Mouse (Mus musculus): ENCODE data around the gene Cnnm4. TPM values are rescaled to one million over a fixed set of nuclear protein-coding genes. Genes with fewer than 3 reads are reported as not detected.

Gene Cnnm4
- polyA plus RNA-seq, 1 experiment, result 8.5 TPM

GRCm38 (mm10) chr1:36526903-36527302, 55.5 kb downstream of the Cnnm4 start:
- Histone ChIP-seq H3K4me1 (ENCODE audit: control insufficient read depth, insufficient read depth, low read length) (0 out of 2 replicates have a peak, but pooled peaks cover 4% of the 10 kb centered on the region), H3K4me3 (ENCODE audit: insufficient read depth, low read length) (no peak overlapping the region), H3K27ac (ENCODE audit: insufficient read depth, low read depth, low read length) (no peak overlapping the region)
- TF ChIP-seq POLR2A (IDR thresholded peaks at IDR 0.05; ENCODE audit: borderline replicate concordance, low read depth, low read length), result no peak
- no peak for TF ChIP-seq CTCF (IDR thresholded peaks at IDR 0.05; ENCODE audit: low read depth, low read length)

- Histone ChIP-seq H3K4me1 (ENCODE audit: control insufficient read depth, insufficient read depth, low read length) (0 out of 2 replicates have a peak, but pooled peaks cover 4% of the 10 kb centered on the region), H3K4me3 (ENCODE audit: insufficient read depth, low read length) (no peak overlapping the region), H3K27ac (ENCODE audit: insufficient read depth, low read depth, low read length) (no peak overlapping the region)
- TF ChIP-seq POLR2A (IDR thresholded peaks at IDR 0.05; ENCODE audit: borderline replicate concordance, low read depth, low read length), result no peak
- no peak for TF ChIP-seq CTCF (IDR thresholded peaks at IDR 0.05; ENCODE audit: low read depth, low read length)
Measured at GRCm38 (mm10) chr1:36528351-36528750, 56.9 kb downstream of the Cnnm4 start.

- H3K4me1 ChIP-seq (ENCODE audit: control insufficient read depth, insufficient read depth, low read length), result 0 out of 2 replicates have a peak, but pooled peaks cover 4% of the 10 kb centered on the region
- TF ChIP-seq POLR2A (IDR thresholded peaks at IDR 0.05; ENCODE audit: borderline replicate concordance, low read depth, low read length), result no peak
- no peak overlapping the region for H3K27ac ChIP-seq (ENCODE audit: insufficient read depth, low read depth, low read length)
- no peak overlapping the region for H3K4me3 ChIP-seq (ENCODE audit: insufficient read depth, low read length)
Measured at GRCm38 (mm10) chr1:36529274-36529673, 57.9 kb downstream of the Cnnm4 start.

- TF ChIP-seq CTCF (IDR thresholded peaks at IDR 0.05; ENCODE audit: low read depth, low read length), result no peak
- no peak for TF ChIP-seq POLR2A (IDR thresholded peaks at IDR 0.05; ENCODE audit: borderline replicate concordance, low read depth, low read length)
- Histone ChIP-seq H3K4me3 (ENCODE audit: insufficient read depth, low read length) (no peak overlapping the region), H3K4me1 (ENCODE audit: control insufficient read depth, insufficient read depth, low read length) (0 out of 2 replicates have a peak, but pooled peaks cover 4% of the 10 kb centered on the region), H3K27ac (ENCODE audit: insufficient read depth, low read depth, low read length) (no peak overlapping the region)
Measured at GRCm38 (mm10) chr1:36529875-36530274, 58.5 kb downstream of the Cnnm4 start.

GRCm38 (mm10) chr1:36530485-36530884, 59.1 kb downstream of the Cnnm4 start:
- no peak for TF ChIP-seq CTCF (IDR thresholded peaks at IDR 0.05; ENCODE audit: low read depth, low read length)
- no peak for TF ChIP-seq POLR2A (IDR thresholded peaks at IDR 0.05; ENCODE audit: borderline replicate concordance, low read depth, low read length)
- H3K4me1 ChIP-seq (ENCODE audit: control insufficient read depth, insufficient read depth, low read length), result 0 out of 2 replicates have a peak, but pooled peaks cover 4% of the 10 kb centered on the region
- H3K4me3 ChIP-seq (ENCODE audit: insufficient read depth, low read length), result no peak overlapping the region
- no peak overlapping the region for H3K27ac ChIP-seq (ENCODE audit: insufficient read depth, low read depth, low read length)

GRCm38 (mm10) chr1:36530962-36531361, 59.5 kb downstream of the Cnnm4 start:
- 0 out of 2 replicates have a peak, but pooled peaks cover 4% of the 10 kb centered on the region for H3K4me1 ChIP-seq (ENCODE audit: control insufficient read depth, insufficient read depth, low read length)
- no peak overlapping the region for H3K4me3 ChIP-seq (ENCODE audit: insufficient read depth, low read length)
- H3K27ac ChIP-seq (ENCODE audit: insufficient read depth, low read depth, low read length), result no peak overlapping the region
- TF ChIP-seq POLR2A (IDR thresholded peaks at IDR 0.05; ENCODE audit: borderline replicate concordance, low read depth, low read length), result no peak
- TF ChIP-seq CTCF (IDR thresholded peaks at IDR 0.05; ENCODE audit: low read depth, low read length), result no peak

- H3K27ac ChIP-seq (ENCODE audit: insufficient read depth, low read depth, low read length), result no peak overlapping the region
- no peak overlapping the region for H3K4me3 ChIP-seq (ENCODE audit: insufficient read depth, low read length)
- TF ChIP-seq POLR2A (IDR thresholded peaks at IDR 0.05; ENCODE audit: borderline replicate concordance, low read depth, low read length) (no peak), CTCF (IDR thresholded peaks at IDR 0.05; ENCODE audit: low read depth, low read length) (no peak)
- H3K4me1 ChIP-seq (ENCODE audit: control insufficient read depth, insufficient read depth, low read length), result 0 out of 2 replicates have a peak, but pooled peaks cover 4% of the 10 kb centered on the region
Measured at GRCm38 (mm10) chr1:36531461-36531860, 60.0 kb downstream of the Cnnm4 start.

GRCm38 (mm10) chr1:36533546-36533945, 62.1 kb downstream of the Cnnm4 start:
- no peaks in the 10 kb centered on the region for H3K4me1 ChIP-seq (ENCODE audit: control insufficient read depth, insufficient read depth, low read length)
- TF ChIP-seq CTCF (IDR thresholded peaks at IDR 0.05; ENCODE audit: low read depth, low read length), result no peak
- no peak for TF ChIP-seq POLR2A (IDR thresholded peaks at IDR 0.05; ENCODE audit: borderline replicate concordance, low read depth, low read length)
- no peak overlapping the region for H3K27ac ChIP-seq (ENCODE audit: insufficient read depth, low read depth, low read length)
- H3K4me3 ChIP-seq (ENCODE audit: insufficient read depth, low read length), result no peak overlapping the region

- TF ChIP-seq CTCF (IDR thresholded peaks at IDR 0.05; ENCODE audit: low read depth, low read length) (no peak), POLR2A (IDR thresholded peaks at IDR 0.05; ENCODE audit: borderline replicate concordance, low read depth, low read length) (no peak)
- no peak overlapping the region for H3K27ac ChIP-seq (ENCODE audit: insufficient read depth, low read depth, low read length)
Measured at GRCm38 (mm10) chr1:36534595-36535058, 63.2 kb downstream of the Cnnm4 start.

GRCm38 (mm10) chr1:36535477-36536396, 64.3 kb downstream of the Cnnm4 start:
- Histone ChIP-seq H3K27ac (ENCODE audit: insufficient read depth, low read depth, low read length) (no peak overlapping the region), H3K4me1 (ENCODE audit: control insufficient read depth, insufficient read depth, low read length) (no peaks in the 10 kb centered on the region), H3K4me3 (ENCODE audit: insufficient read depth, low read length) (no peak overlapping the region)
- TF ChIP-seq POLR2A (IDR thresholded peaks at IDR 0.05; ENCODE audit: borderline replicate concordance, low read depth, low read length) (no peak), CTCF (IDR thresholded peaks at IDR 0.05; ENCODE audit: low read depth, low read length) (no peak)

More at GRCm38 (mm10) chr1:36534595-36535058, 63.2 kb downstream of the Cnnm4 start:
- Histone ChIP-seq H3K4me1 (ENCODE audit: control insufficient read depth, insufficient read depth, low read length) (no peaks in the 10 kb centered on the region), H3K4me3 (ENCODE audit: insufficient read depth, low read length) (no peak overlapping the region)
